Mouse (Mus musculus): ENCODE results near the gene Col28a1. TPM values are rescaled to one million over a fixed set of nuclear protein-coding genes. Genes with fewer than 3 reads are reported as not detected.

Col28a1 gene
- 1.5 and 1.6 TPM in 2 replicates for polyA plus RNA-seq (2011; ENCODE audit: insufficient read length, low read depth, missing spikeins)

DNA sequence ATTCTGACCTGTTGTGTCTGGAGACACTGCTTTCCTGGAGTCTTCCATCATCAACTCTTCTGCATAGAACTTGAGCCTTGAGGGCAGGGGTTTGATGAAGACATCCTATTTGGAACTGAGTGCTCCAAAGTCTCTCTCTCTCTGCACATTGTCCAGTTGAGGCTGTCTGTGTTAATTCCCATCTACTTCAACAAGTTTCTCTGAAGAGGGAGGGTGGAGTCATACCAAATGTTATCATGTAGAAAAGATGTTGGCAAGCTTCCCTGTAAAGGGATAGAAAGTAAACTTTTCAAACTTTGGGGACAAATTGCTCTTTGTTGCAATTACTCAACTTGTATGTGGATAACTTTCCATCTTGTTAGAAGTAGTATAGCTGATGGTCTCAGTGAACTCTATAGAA, at the start of gene Col28a1:
Col28a1 (minus strand) TSS at position 101 of the 400 bp plus-strand sequence.
- Histone ChIP-seq H3K27ac (ENCODE audit: insufficient read depth, low read length) (no peak within 1 kb of the TSS), H3K4me3 (ENCODE audit: insufficient read depth, low read length) (no peak within 1 kb of the TSS), H3K4me1 (ENCODE audit: control insufficient read depth, insufficient read depth, low read length) (no peaks in the 10 kb centered on the region)
- TF ChIP-seq CTCF (IDR thresholded peaks at IDR 0.05; ENCODE audit: borderline replicate concordance, insufficient read depth, low read length) (no peak), POLR2A (IDR thresholded peaks at IDR 0.05; ENCODE audit: low read depth, low read length) (no peak)

DNA sequence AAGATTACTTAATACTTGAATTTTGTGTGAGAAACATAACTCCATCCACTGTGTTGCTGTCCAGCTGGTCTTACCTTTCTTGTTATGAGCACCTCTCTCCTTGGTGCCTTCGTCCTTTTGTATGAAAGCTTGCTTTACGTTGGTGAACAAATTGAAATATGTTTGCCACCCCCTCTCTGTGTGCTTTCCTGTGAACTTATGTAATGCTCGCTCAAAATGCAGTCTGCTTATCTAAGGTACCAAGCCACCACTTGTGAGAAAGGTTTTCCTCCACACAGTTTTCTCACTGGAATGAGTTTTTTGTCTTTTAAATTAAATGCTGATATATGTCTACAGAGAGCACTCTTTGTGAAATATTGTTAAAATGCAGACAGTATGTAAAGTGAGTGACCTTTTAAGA, 36.2 kb upstream of the Col28a1 start:
- Histone ChIP-seq H3K4me3 (ENCODE audit: insufficient read depth, low read length) (no peak overlapping the region), H3K4me1 (ENCODE audit: control insufficient read depth, insufficient read depth, low read length) (no peaks in the 10 kb centered on the region), H3K27ac (ENCODE audit: insufficient read depth, low read length) (no peak overlapping the region)
- TF ChIP-seq POLR2A (IDR thresholded peaks at IDR 0.05; ENCODE audit: low read depth, low read length) (no peak), CTCF (IDR thresholded peaks at IDR 0.05; ENCODE audit: borderline replicate concordance, insufficient read depth, low read length) (no peak)

DNA sequence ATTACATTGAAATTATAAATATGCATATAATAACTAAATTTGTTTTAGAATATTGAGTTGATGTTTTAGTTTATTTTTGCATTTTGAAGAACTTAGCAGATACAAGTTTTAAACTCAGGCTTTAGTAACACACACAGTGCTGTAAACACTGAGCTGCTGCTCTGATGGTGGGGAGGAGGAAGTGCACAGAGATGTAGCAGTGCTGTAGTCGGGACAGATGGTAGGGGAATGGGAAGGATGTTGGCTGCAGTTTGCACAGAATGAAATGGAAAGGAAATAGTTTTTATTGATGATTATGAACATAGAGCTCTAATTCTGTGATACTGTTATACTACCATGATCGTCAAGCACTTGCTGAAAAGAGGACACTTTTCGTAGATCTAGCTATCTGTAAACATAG, 34.6 kb upstream of the Col28a1 start:
- H3K27ac ChIP-seq (ENCODE audit: insufficient read depth, low read length): no peak overlapping the region
- TF ChIP-seq CTCF (IDR thresholded peaks at IDR 0.05; ENCODE audit: borderline replicate concordance, insufficient read depth, low read length): no peak
- TF ChIP-seq POLR2A (IDR thresholded peaks at IDR 0.05; ENCODE audit: low read depth, low read length): no peak
- no peaks in the 10 kb centered on the region for H3K4me1 ChIP-seq (ENCODE audit: control insufficient read depth, insufficient read depth, low read length)
- H3K4me3 ChIP-seq (ENCODE audit: insufficient read depth, low read length): no peak overlapping the region

DNA sequence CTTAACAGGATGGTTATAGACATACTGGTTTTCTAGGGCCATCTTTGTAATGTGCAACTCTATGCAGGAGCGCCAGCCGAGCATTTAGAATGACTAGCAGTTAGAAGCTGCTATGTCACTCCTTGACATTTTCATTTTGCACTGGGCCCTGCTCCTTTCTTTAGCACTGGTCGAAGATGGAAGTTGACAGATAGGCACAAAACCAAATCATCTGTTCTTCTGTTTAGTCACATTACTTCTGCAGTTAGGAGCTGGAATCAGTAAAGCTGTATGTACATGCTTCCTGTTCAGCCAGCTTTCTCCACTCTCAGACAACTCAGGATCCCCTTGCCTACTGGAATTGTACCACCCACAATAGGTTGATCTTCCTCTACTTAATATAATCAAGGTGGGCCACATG, 18.2 kb upstream of the Col28a1 start:
- Histone ChIP-seq H3K4me1 (ENCODE audit: control insufficient read depth, insufficient read depth, low read length) (no peaks in the 10 kb centered on the region), H3K4me3 (ENCODE audit: insufficient read depth, low read length) (peak overlapping the region; percentile 11; the same call in 1 of the 2 replicates), H3K27ac (ENCODE audit: insufficient read depth, low read length) (no peak overlapping the region)
- TF ChIP-seq POLR2A (IDR thresholded peaks at IDR 0.05; ENCODE audit: low read depth, low read length) (no peak), CTCF (IDR thresholded peaks at IDR 0.05; ENCODE audit: borderline replicate concordance, insufficient read depth, low read length) (no peak)

DNA sequence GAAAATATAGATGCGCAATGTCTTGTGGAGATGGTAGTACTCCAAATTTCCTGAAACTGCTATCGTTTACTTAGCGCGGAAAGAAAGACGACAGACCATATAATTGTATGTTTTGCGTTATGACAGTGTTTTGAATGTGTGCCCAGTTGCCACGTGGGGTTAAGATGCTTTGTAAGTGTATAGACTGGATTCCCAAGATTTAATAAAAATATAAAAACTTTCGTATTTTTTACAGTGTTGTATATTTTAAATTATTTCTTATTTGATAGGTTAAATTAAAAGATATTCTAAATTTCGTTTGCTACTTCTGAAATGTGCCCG, 17.4 kb upstream of the Col28a1 start:
- 0 out of 2 replicates have a peak overlapping the region, but pooled peaks have one; percentile 58 for H3K27ac ChIP-seq (ENCODE audit: insufficient read depth, low read length)
- TF ChIP-seq CTCF (IDR thresholded peaks at IDR 0.05; ENCODE audit: borderline replicate concordance, insufficient read depth, low read length) (no peak), POLR2A (IDR thresholded peaks at IDR 0.05; ENCODE audit: low read depth, low read length) (no peak)
- no peaks in the 10 kb centered on the region for H3K4me1 ChIP-seq (ENCODE audit: control insufficient read depth, insufficient read depth, low read length)
- H3K4me3 ChIP-seq (ENCODE audit: insufficient read depth, low read length): peak overlapping the region; percentile 88

DNA sequence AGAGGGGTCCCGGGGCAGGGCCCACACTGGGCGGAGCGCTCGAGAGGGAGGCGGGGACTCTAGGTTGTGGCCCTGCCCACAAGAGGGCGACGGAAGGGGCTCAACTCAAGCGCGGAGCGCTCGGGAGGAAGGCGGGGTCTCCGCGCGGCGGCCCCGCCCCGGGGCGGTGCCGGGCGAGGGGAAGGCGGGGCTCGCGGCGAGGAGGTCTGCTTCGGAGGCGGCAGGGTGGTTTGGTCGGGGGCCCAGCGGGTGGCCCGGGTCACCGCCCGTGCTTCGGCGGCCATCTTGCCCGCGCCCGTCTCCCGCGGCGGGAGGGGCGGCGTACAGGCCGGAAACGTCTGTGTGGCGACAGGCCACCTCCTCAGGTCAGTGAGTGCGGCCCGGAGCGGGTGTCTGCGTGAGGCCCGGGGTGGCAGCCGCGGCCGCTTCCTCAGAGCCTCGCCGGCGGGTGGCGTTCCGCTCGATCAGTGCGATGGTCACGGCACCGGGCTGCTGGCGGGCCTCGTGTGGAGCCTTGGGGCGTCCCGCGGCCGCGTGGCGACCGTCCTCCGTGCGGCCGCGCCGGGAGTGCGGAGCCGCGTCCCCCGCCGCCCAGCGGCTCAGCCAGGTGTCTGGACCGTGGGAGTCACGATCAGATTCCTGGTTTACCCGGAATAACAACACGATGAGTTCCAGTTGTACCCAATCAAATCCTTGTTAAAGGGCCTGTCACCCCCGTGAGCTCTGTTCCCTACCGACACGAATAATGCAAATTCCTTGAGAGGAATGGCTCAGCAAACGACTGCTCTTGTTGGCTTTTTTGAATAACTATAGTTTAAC, 16.8 kb upstream of the Col28a1 start, which contains the start of gene Mios:
Mios (plus strand) TSS at position 176 of the 819 bp plus-strand sequence.
- Histone ChIP-seq H3K4me1 (ENCODE audit: control insufficient read depth, insufficient read depth, low read length) (no peaks in the 10 kb centered on the region), H3K4me3 (ENCODE audit: insufficient read depth, low read length) (peak within 1 kb of the TSS; percentile 88), H3K27ac (ENCODE audit: insufficient read depth, low read length) (peak within 1 kb of the TSS; percentile 58; the same call in 1 of the 2 replicates)
- no peak for TF ChIP-seq CTCF (IDR thresholded peaks at IDR 0.05; ENCODE audit: borderline replicate concordance, insufficient read depth, low read length)
- TF ChIP-seq POLR2A (IDR thresholded peaks at IDR 0.05; ENCODE audit: low read depth, low read length): peak; percentile 61

DNA sequence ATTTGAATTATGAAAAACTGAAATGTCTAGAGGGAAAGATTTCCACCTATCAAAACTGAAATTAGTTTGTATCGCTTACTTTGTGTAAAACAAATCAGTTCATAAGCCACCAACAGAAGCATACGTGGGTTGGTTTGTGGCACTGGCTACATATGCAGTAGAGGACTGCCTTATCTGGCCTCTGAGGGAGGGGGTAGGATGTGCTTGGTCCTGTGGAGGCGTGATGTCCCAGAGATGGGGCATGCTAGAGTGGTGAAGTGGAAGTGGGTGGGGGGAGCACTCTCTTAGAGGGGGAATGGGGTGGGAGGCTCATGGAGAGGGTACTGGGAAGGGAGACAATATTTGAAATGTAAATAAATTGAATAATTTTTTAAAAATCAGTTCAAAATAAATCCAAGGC, 2.5 kb downstream of the Col28a1 start:
- Histone ChIP-seq H3K4me3 (ENCODE audit: insufficient read depth, low read length) (no peak overlapping the region), H3K27ac (ENCODE audit: insufficient read depth, low read length) (no peak overlapping the region), H3K4me1 (ENCODE audit: control insufficient read depth, insufficient read depth, low read length) (no peaks in the 10 kb centered on the region)
- no peak for TF ChIP-seq POLR2A (IDR thresholded peaks at IDR 0.05; ENCODE audit: low read depth, low read length)
- no peak for TF ChIP-seq CTCF (IDR thresholded peaks at IDR 0.05; ENCODE audit: borderline replicate concordance, insufficient read depth, low read length)

DNA sequence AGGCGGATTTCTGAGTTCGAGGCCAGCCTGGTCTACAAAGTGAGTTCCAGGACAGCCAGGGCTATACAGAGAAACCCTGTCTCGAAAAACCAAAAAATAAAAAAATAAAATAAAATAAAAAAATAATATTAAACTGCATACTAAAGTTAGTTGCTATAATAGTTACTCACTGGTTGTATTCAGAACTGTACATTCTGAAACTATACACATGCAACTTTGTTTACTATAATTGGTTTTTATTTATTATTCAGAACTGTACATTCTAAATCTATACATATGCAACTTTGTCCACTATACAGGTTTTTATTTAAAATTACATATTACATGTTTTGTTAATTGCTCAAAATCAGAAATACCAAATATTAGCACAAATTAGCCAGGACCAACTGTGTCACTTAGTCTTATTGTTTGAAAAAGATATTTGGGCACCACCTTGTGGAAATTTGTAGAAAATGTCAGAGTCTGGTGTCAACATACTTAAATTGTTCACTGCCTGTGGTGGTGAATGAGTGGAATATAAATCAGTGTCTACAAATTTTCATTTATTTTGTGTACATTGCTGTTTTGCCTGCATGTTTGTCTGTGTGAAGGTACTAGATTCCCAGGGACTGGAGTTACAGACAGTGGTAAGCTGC, 3.7 kb downstream of the Col28a1 start:
- no peak overlapping the region for H3K4me3 ChIP-seq (ENCODE audit: insufficient read depth, low read length)
- no peak overlapping the region for H3K27ac ChIP-seq (ENCODE audit: insufficient read depth, low read length)
- TF ChIP-seq POLR2A (IDR thresholded peaks at IDR 0.05; ENCODE audit: low read depth, low read length): no peak
- no peaks in the 10 kb centered on the region for H3K4me1 ChIP-seq (ENCODE audit: control insufficient read depth, insufficient read depth, low read length)

DNA sequence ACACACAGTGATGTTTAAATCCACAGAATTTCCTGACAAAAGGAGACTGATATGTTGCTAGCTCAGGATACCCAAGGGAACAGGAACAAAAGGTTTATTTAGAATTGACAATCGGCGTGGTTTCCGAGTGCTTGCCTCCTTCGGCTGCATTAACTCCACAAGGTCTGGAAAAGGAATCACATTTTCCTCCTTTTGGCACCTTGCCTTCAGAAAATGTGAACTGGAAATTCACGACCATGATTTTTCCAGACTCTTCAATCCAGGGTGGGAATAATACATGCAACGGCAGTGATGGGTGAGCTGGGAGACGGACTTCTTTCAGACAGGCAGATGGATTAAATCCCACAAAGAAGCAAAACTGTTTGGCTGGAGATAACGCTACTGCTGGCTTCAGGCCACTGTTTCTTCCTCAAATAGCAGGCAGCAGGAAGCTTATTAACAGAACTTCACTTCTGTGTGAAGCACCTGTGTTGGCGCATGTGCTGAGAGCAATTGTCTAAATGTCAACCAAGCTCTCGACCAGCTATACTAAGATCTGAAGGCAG, 13.9 kb downstream of the Col28a1 start:
- no peak overlapping the region for H3K4me3 ChIP-seq (ENCODE audit: insufficient read depth, low read length)
- H3K27ac ChIP-seq (ENCODE audit: insufficient read depth, low read length): peak overlapping the region; percentile 24; the same call in 1 of the 2 replicates
- TF ChIP-seq CTCF (IDR thresholded peaks at IDR 0.05; ENCODE audit: borderline replicate concordance, insufficient read depth, low read length) (no peak), POLR2A (IDR thresholded peaks at IDR 0.05; ENCODE audit: low read depth, low read length) (no peak)

DNA sequence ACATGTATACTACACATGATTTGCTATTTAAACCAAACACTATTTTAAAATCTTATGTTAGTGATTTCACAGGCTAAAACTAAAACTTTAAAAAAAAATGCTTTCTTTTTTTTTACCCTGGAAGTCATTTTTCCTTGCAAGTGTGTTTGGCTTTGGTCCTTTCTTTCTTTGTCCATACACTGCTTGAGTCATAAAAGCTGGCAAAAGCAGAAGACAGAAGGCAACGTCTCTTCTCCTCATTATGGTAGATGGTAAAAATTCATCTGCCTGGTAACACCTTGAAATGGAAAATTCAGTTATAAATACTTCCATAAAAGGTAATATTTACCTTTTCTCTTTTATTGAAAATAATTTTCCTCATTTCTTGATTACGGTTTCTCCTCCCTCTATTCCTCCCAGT, 16.3 kb downstream of the Col28a1 start:
- no peak overlapping the region for H3K27ac ChIP-seq (ENCODE audit: insufficient read depth, low read length)
- TF ChIP-seq POLR2A (IDR thresholded peaks at IDR 0.05; ENCODE audit: low read depth, low read length): no peak
- no peak for TF ChIP-seq CTCF (IDR thresholded peaks at IDR 0.05; ENCODE audit: borderline replicate concordance, insufficient read depth, low read length)
- H3K4me3 ChIP-seq (ENCODE audit: insufficient read depth, low read length): no peak overlapping the region
- H3K4me1 ChIP-seq (ENCODE audit: control insufficient read depth, insufficient read depth, low read length): peaks cover 11% of the 10 kb centered on the region; the same call in 1 of the 2 replicates

More for the DNA sequence above, 13.9 kb downstream of the Col28a1 start:
- H3K4me1 ChIP-seq (ENCODE audit: control insufficient read depth, insufficient read depth, low read length): peaks cover 5% of the 10 kb centered on the region; the same call in 1 of the 2 replicates

Data from embryonic fibroblast, embryonic 13.5 days (primary cell).